Mouse (Mus musculus) stomach, postnatal 0 days (tissue): ENCODE data around the gene Agtpbp1. TPM values are rescaled to one million over a fixed set of nuclear protein-coding genes. Genes with fewer than 3 reads are reported as not detected.

ENCODE experiments used
- ATAC-seq: fragments of 200-750 bp; cut with Nextera tagmentation; 2 replicates; pipeline ENCODE4 v1.8.0; 2017; ENCODE audit not compliant: low FRiP score, low TSS enrichment
- DNase-seq: peaks from one replicate; pipeline ENCODE4 v3.0.0-alpha.2; 2016; ENCODE audit warnings: low spot score
- H3K27ac ChIP-seq: fragments of 300-500 bp; sonication (generic); replicated peaks from 2 replicates; pipeline ENCODE4 v1.5.1; 2014; ENCODE audit warnings: mild to moderate bottlenecking, control low read depth
- H3K27me3 ChIP-seq: fragments of 300-500 bp; sonication (generic); 2 replicates; pipeline ENCODE4 v1.6.1; 2014; ENCODE audit warnings: low read length; ENCODE audit not compliant: control insufficient read depth, insufficient read depth
- H3K36me3 ChIP-seq: fragments of 300-500 bp; sonication (generic); 2 replicates; pipeline ENCODE4 v1.6.1; 2014; ENCODE audit warnings: low read length, mixed read lengths; ENCODE audit not compliant: control insufficient read depth, insufficient read depth
- H3K4me1 ChIP-seq: fragments of 300-500 bp; sonication (generic); replicated peaks from 2 replicates; pipeline ENCODE4 v1.6.1; 2014; ENCODE audit warnings: antibody characterized with exemption; ENCODE audit not compliant: control insufficient read depth, insufficient read depth
- H3K4me2 ChIP-seq: fragments of 300-500 bp; sonication (generic); replicated peaks from 2 replicates; pipeline ENCODE4 v1.6.1; 2014; ENCODE audit warnings: low read depth, mild to moderate bottlenecking, control low read depth, moderate library complexity
- H3K4me3 ChIP-seq: fragments of 300-500 bp; sonication (generic); 2 replicates; pipeline ENCODE4 v1.5.1; 2014; ENCODE audit warnings: low read depth, low read length, control low read depth
- H3K9ac ChIP-seq: fragments of 300-500 bp; sonication (generic); 2 replicates; pipeline ENCODE4 v1.6.1; 2014; ENCODE audit warnings: mild to moderate bottlenecking, low read length, control low read depth, mixed read lengths
- H3K9me3 ChIP-seq: fragments of 300-500 bp; sonication (generic); 2 replicates; pipeline ENCODE4 v1.6.1; 2016; ENCODE audit warnings: low read length; ENCODE audit not compliant: control insufficient read depth
- CTCF ChIP-seq: IDR thresholded peaks from 2 replicates; pipeline ENCODE4 v1.5.1; 2016; ENCODE audit warnings: antibody characterized with exemption, low read depth, mild to moderate bottlenecking, moderate library complexity
- EP300 ChIP-seq: optimal IDR thresholded peaks from 2 replicates; pipeline ENCODE3; 2016; ENCODE audit warnings: antibody characterized with exemption
- WGBS: fragments of 180-500 bp; shearing (Covaris S2); extraction: QIAGEN DNeasy Blood & Tissue Kit; methylation state at CpG from one replicate; pipeline ENCODE4 v1.1.7; 2014; 5-methylcytosine and 5-hydroxymethylcytosine counted together
- polyA plus RNA-seq: library from polyadenylated mRNA; unstranded; fragments of >200 nt; fragmentation: Nextera tagmentation; extraction: Ambion mirVana; gene quantifications from 2 replicates; pipeline ENCODE4 v1.2.1, GENCODE M21; 2015

The Agtpbp1 gene
- polyA plus RNA-seq, 1 experiment from 2014 or later: 12.4 TPM

DNA sequence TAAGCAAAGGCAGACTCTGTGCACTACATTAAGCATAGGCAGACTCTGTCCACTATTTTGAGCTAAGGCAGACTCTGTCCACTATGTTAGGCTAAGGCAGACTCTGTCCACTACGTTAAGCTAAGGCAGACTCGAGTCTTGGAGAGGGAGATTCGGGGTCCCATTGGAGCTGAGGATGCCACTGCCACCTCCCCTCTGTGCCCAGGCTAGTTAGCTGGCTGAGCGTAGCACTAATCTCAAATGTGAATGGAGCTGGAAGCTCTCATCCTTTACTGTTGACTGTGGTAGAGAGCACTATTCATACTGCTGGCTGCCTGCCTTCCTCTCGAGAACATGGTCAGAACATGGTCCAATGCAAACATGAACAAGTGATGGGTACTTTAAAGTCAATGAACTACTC, 46.4 kb downstream of the Agtpbp1 start:
- no peaks in the 10 kb centered on the region for H3K4me1 ChIP-seq
- DNase-seq (no peak), ATAC-seq (no peak)
- H3K4me3 ChIP-seq: no peak overlapping the region
- H3K36me3 ChIP-seq: no peaks in the 10 kb centered on the region
- H3K9me3 ChIP-seq: no peaks in the 10 kb centered on the region
- no peak overlapping the region for H3K4me2 ChIP-seq
- H3K27me3 ChIP-seq: no peaks in the 10 kb centered on the region
- H3K9ac ChIP-seq: no peak overlapping the region
- H3K27ac ChIP-seq: no peak overlapping the region
- WGBS: 87% methylated on average over 5 of the region's 5 CpGs
- TF ChIP-seq EP300 (no peak), CTCF (no peak)

DNA sequence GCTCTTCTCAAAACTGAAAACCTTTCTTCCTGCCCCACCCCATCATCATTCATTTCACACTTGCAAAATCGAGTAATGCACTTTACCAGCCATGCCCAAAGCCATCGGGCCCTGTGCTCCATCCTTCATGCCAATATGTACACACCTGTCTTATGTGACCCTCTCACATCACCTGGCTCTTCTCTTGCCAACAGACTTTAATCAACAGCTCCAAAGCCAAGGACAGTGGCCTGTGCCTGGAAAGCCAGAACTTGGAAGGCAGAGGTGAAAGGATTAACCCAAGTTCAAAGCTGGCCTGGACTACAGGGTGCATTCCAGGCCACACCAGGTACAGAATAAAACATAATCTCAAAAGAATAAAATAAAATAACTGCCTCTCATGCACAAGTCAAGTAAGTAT, 48.4 kb downstream of the Agtpbp1 start:
- no peak overlapping the region for H3K9ac ChIP-seq
- H3K27ac ChIP-seq: no peak overlapping the region
- no peaks in the 10 kb centered on the region for H3K4me1 ChIP-seq
- H3K4me3 ChIP-seq: no peak overlapping the region
- no peaks in the 10 kb centered on the region for H3K27me3 ChIP-seq
- H3K9me3 ChIP-seq: no peaks in the 10 kb centered on the region
- ATAC-seq (no peak), DNase-seq (no peak)
- WGBS: 48% methylated on average over 2 of the region's 2 CpGs
- no peak for TF ChIP-seq CTCF
- no peak for TF ChIP-seq EP300
- no peak overlapping the region for H3K4me2 ChIP-seq
- H3K36me3 ChIP-seq: no peaks in the 10 kb centered on the region

DNA sequence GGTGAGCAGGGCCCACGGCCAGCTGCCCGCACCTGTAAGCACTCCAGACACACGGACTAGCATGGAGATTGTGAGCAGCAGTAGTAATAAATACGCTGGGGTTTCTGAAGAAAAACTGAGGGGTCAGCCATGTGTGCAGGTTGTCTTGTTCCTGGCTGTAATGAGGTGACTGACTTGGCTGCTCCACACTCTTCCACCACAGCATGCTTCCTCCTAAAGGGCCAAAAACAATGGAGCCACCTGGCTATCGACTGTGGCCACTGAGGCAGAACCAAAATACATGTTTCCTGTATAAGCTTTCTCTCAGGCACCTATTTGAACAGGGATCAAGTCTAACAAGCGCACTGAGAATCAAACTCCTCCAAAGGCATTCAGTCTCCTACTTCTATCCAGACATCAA, 49.3 kb downstream of the Agtpbp1 start:
- Histone ChIP-seq H3K9me3 (no peaks in the 10 kb centered on the region), H3K27me3 (no peaks in the 10 kb centered on the region), H3K36me3 (no peaks in the 10 kb centered on the region), H3K4me3 (no peak overlapping the region), H3K9ac (no peak overlapping the region), H3K4me2 (no peak overlapping the region), H3K27ac (no peak overlapping the region), H3K4me1 (no peaks in the 10 kb centered on the region)
- DNase-seq (no peak), ATAC-seq (no peak)
- WGBS: 86% methylated on average over 6 of the region's 6 CpGs
- TF ChIP-seq CTCF (no peak), EP300 (no peak)

DNA sequence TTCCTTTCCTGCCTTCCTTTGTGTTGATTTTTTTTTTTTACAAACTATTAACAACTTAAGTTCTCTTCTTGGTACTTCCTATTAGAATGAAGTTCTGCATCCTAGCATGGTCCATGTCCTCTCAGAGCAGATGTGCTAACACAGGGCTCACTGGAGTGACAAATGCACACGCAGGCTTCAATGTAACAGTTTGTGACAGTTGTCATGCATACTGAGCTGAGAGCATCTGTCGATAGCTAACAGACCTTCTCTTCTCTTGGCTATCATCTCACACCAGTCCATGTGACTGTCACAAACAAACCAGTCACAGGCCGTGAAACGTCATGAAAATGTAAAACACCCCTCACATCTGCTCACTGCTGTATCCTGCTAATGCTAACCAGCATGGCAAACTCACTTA, 50.7 kb downstream of the Agtpbp1 start:
- no peaks in the 10 kb centered on the region for H3K27me3 ChIP-seq
- WGBS: 80% methylated on average over 4 of the region's 4 CpGs
- DNase-seq (no peak), ATAC-seq (no peak)
- H3K27ac ChIP-seq: no peak overlapping the region
- H3K9me3 ChIP-seq: no peaks in the 10 kb centered on the region
- no peak for TF ChIP-seq CTCF
- TF ChIP-seq EP300: no peak
- no peak overlapping the region for H3K4me2 ChIP-seq
- H3K4me3 ChIP-seq: no peak overlapping the region
- H3K36me3 ChIP-seq: no peaks in the 10 kb centered on the region
- 0 out of 2 replicates have a peak overlapping the region, but pooled peaks have one; percentile 13 for H3K9ac ChIP-seq
- H3K4me1 ChIP-seq: no peaks in the 10 kb centered on the region

DNA sequence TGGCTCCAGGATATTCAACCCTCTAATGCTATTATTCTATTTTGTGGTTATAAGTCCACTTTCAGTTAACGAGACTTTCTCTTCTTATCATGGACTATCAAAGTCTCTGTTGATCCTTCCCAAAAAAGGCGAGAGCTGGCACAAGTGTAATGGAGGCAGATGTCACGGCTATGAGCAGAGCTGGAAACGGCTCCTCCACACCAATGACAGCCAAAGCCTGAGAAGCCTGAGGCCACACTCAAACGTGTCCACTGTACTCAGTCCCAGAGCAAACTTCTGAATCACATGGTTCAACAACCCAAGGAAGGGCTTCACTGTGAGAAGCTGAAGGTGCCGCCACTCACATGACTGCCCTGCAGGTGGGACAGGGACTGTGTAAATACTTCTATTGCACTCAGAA, 51.7 kb downstream of the Agtpbp1 start:
- Histone ChIP-seq H3K9ac (no peak overlapping the region), H3K36me3 (no peaks in the 10 kb centered on the region), H3K4me3 (no peak overlapping the region), H3K27me3 (no peaks in the 10 kb centered on the region), H3K4me2 (no peak overlapping the region), H3K9me3 (no peaks in the 10 kb centered on the region), H3K27ac (no peak overlapping the region), H3K4me1 (no peaks in the 10 kb centered on the region)
- TF ChIP-seq EP300 (no peak), CTCF (no peak)
- no peak for ATAC-seq
- WGBS: 77% methylated on average over 6 of the region's 6 CpGs
- no peak for DNase-seq

DNA sequence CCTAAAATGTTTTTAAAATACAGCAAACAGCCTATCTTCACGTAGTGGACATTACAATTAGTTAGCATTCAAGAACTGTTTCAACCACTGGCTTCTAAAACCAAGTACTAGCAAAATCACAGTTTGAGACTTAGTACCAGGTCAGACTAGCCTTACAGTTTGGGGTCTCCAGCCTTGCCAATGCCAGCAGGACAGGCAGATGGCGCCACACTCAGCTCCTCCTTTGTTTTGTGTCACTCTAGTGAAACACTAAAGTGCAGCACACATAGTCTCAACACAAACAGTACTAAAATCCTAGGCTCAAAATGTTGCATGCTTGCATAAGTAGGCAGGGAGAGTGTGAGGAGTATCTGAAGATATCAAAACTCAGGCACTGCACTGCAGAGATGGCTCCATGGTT, 53.8 kb downstream of the Agtpbp1 start:
- H3K27me3 ChIP-seq: no peaks in the 10 kb centered on the region
- TF ChIP-seq EP300 (no peak), CTCF (peak; percentile 60)
- H3K4me2 ChIP-seq: no peak overlapping the region
- H3K9me3 ChIP-seq: no peaks in the 10 kb centered on the region
- ATAC-seq: no peak
- no peak overlapping the region for H3K27ac ChIP-seq
- DNase-seq: no peak
- H3K4me1 ChIP-seq: no peaks in the 10 kb centered on the region
- 68% methylated on average over 2 of the region's 2 CpGs for WGBS
- no peak overlapping the region for H3K9ac ChIP-seq
- 0 out of 2 replicates have a peak, but pooled peaks cover 2% of the 10 kb centered on the region for H3K36me3 ChIP-seq
- no peak overlapping the region for H3K4me3 ChIP-seq
